Mouse (Mus musculus) limb, embryonic 14.5 days (tissue): ENCODE measurements around the gene Rbfox1. TPM values are rescaled to one million over a fixed set of nuclear protein-coding genes. Genes with fewer than 3 reads are reported as not detected.

Experiments
- ATAC-seq: fragments of 200-750 bp; cut with Nextera tagmentation; 2 replicates; pipeline ENCODE4 v1.8.0; 2017; ENCODE audit warnings: low read depth, moderate number of reproducible peaks, moderate TSS enrichment; ENCODE audit not compliant: low FRiP score
- DNase-seq: peaks from one replicate; pipeline ENCODE4 v3.0.0-alpha.2; 2015; ENCODE audit warnings: low spot score
- H3K27ac ChIP-seq: fragments of 300-500 bp; sonication (generic); replicated peaks from 2 replicates; pipeline ENCODE4 v1.5.1; 2014; ENCODE audit warnings: low read depth, mild to moderate bottlenecking, low read length, moderate library complexity, mixed read lengths
- H3K27me3 ChIP-seq: fragments of 300-500 bp; sonication (generic); 2 replicates; pipeline ENCODE4 v1.6.1; 2014; ENCODE audit warnings: low read length, mixed read lengths; ENCODE audit not compliant: control insufficient read depth, insufficient read depth
- H3K36me3 ChIP-seq: fragments of 300-500 bp; sonication (generic); 2 replicates; pipeline ENCODE4 v1.6.1; 2014; ENCODE audit warnings: mild to moderate bottlenecking, low read length, moderate library complexity, mixed read lengths; ENCODE audit not compliant: control insufficient read depth, insufficient read depth
- H3K4me1 ChIP-seq: fragments of 300-500 bp; sonication (generic); 2 replicates; pipeline ENCODE4 v1.6.1; 2014; ENCODE audit warnings: antibody characterized with exemption, low read length, mixed read lengths; ENCODE audit not compliant: control insufficient read depth, insufficient read depth
- H3K4me2 ChIP-seq: fragments of 300-500 bp; sonication (generic); replicated peaks from 2 replicates; pipeline ENCODE4 v1.6.1; 2014; ENCODE audit warnings: low read depth, mild to moderate bottlenecking, low read length, moderate library complexity; ENCODE audit not compliant: severe bottlenecking
- H3K4me3 ChIP-seq: fragments of 300-500 bp; sonication (generic); replicated peaks from 2 replicates; pipeline ENCODE4 v1.5.1; 2014; ENCODE audit warnings: low read length
- H3K9ac ChIP-seq: fragments of 300-500 bp; sonication (generic); 2 replicates; pipeline ENCODE4 v1.6.1; 2014; ENCODE audit warnings: mild to moderate bottlenecking, low read depth, low read length, moderate library complexity; ENCODE audit not compliant: severe bottlenecking
- H3K9me3 ChIP-seq: fragments of 300-500 bp; sonication (generic); 2 replicates; pipeline ENCODE4 v1.6.1; 2016; ENCODE audit warnings: low read length; ENCODE audit not compliant: control insufficient read depth
- POLR2A ChIP-seq: fragments of 200-500 bp; IDR thresholded peaks from 2 replicates; pipeline ENCODE4 v1.8.0; 2012; ENCODE audit warnings: inconsistent platforms, mild to moderate bottlenecking, moderate library complexity, borderline replicate concordance; ENCODE audit not compliant: insufficient read depth, insufficient read length; ENCODE audit errors: extremely low read depth
- WGBS: fragments of 180-500 bp; shearing (Covaris S2); extraction: QIAGEN DNeasy Blood & Tissue Kit; methylation state at CpG from one replicate; pipeline ENCODE4 v1.1.7; 2014; 5-methylcytosine and 5-hydroxymethylcytosine counted together
- polyA plus RNA-seq, 2 experiments: library from polyadenylated mRNA; depleted of rRNA in 1 of 2; stranded (reverse) in 1 of 2; unstranded in 1 of 2; fragments of >200 nt; fragmentation: Nextera tagmentation in 1 of 2; extraction: Ambion mirVana in 1 of 2; gene quantifications; 2 replicates each; pipeline versions ENCODE4 v1.2.1 to v1.2.3; 2012 to 2014

Rbfox1 gene
- polyA plus RNA-seq, 2 experiments, result 3.8 to 6.0 TPM

- Histone ChIP-seq H3K4me1 (no peaks in the 10 kb centered on the region), H3K4me2 (no peak overlapping the region), H3K9me3 (no peaks in the 10 kb centered on the region), H3K4me3 (no peak overlapping the region), H3K9ac (no peak overlapping the region), H3K27me3 (no peaks in the 10 kb centered on the region), H3K27ac (no peak overlapping the region), H3K36me3 (no peaks in the 10 kb centered on the region)
- no peak for ATAC-seq
- 46% methylated on average over 2 of the region's 2 CpGs for WGBS
- DNase-seq, result no peak
- no peak for TF ChIP-seq POLR2A
These were observed 496.4 kb downstream of the Rbfox1 start for GRCm38 (mm10) chr16:6381572-6381971.

GRCm38 (mm10) chr16:6382712-6383111 is 497.6 kb downstream of the Rbfox1 start:
- no peak for DNase-seq
- Histone ChIP-seq H3K27ac (no peak overlapping the region), H3K36me3 (no peaks in the 10 kb centered on the region), H3K4me2 (no peak overlapping the region), H3K9ac (no peak overlapping the region), H3K4me1 (no peaks in the 10 kb centered on the region), H3K4me3 (no peak overlapping the region), H3K9me3 (no peaks in the 10 kb centered on the region), H3K27me3 (no peaks in the 10 kb centered on the region)
- no peak for ATAC-seq
- WGBS, result 78% methylated on average over 5 of the region's 5 CpGs
- no peak for TF ChIP-seq POLR2A

GRCm38 (mm10) chr16:6390278-6390930 is 505.2 kb downstream of the Rbfox1 start:
- WGBS, result 79% methylated on average over 6 of the region's 6 CpGs
- Histone ChIP-seq H3K4me2 (no peak overlapping the region), H3K9me3 (no peaks in the 10 kb centered on the region), H3K4me3 (no peak overlapping the region), H3K27me3 (no peaks in the 10 kb centered on the region), H3K27ac (no peak overlapping the region), H3K36me3 (no peaks in the 10 kb centered on the region), H3K9ac (no peak overlapping the region), H3K4me1 (no peaks in the 10 kb centered on the region)
- DNase-seq, result no peak
- TF ChIP-seq POLR2A, result no peak
- no peak for ATAC-seq

GRCm38 (mm10) chr16:6396676-6397409 is 511.7 kb downstream of the Rbfox1 start:
- DNase-seq (no peak), ATAC-seq (no peak)
- no peak for TF ChIP-seq POLR2A
- H3K4me1 ChIP-seq, result no peaks in the 10 kb centered on the region
- no peak overlapping the region for H3K9ac ChIP-seq
- no peak overlapping the region for H3K27ac ChIP-seq
- H3K36me3 ChIP-seq, result no peaks in the 10 kb centered on the region
- 62% methylated on average over 8 of the region's 8 CpGs for WGBS
- no peaks in the 10 kb centered on the region for H3K9me3 ChIP-seq
- H3K4me3 ChIP-seq, result no peak overlapping the region
- H3K27me3 ChIP-seq, result no peaks in the 10 kb centered on the region
- no peak overlapping the region for H3K4me2 ChIP-seq

- H3K9ac ChIP-seq, result no peak overlapping the region
- ATAC-seq, result no peak
- 94% methylated on average over 2 of the region's 2 CpGs for WGBS
- no peaks in the 10 kb centered on the region for H3K4me1 ChIP-seq
- no peaks in the 10 kb centered on the region for H3K36me3 ChIP-seq
- DNase-seq, result no peak
- no peak overlapping the region for H3K4me2 ChIP-seq
- H3K27ac ChIP-seq, result no peak overlapping the region
- no peaks in the 10 kb centered on the region for H3K9me3 ChIP-seq
- H3K4me3 ChIP-seq, result no peak overlapping the region
- no peaks in the 10 kb centered on the region for H3K27me3 ChIP-seq
- TF ChIP-seq POLR2A, result no peak
These were observed 512.5 kb downstream of the Rbfox1 start for GRCm38 (mm10) chr16:6397635-6398034.
